Comparison of ENCODE assay signal across 8 mouse cellular contexts in genomic region chr11:59624017-59624630, GRCm38 (mm10). TPM values are rescaled to one million over a fixed set of nuclear protein-coding genes. Genes with fewer than 3 reads are reported as not detected.
A peak's percentile ranks its signal among the peaks of the same experiment; 100 is the strongest.
DNase-seq lines count a peak whose midpoint lies in the region; ATAC-seq and TF ChIP-seq lines count a peak whose summit lies in the region.
"Had no signal": no experiment of that assay in that cellular context is flagged by ENCODE, and none has a peak within 500 bp of the region (broad histone marks: within the 10 kb centered on the region; RNA-seq: fewer than 3 reads in every experiment).

No protein-coding gene starts in this region.

- H3K36me3 ChIP-seq in liver, postnatal 0 days (replicated peaks; ENCODE audit: insufficient read depth, low read length) = no peaks in the 10 kb centered on the region

- TF ChIP-seq CTCF in liver, postnatal 0 days (IDR thresholded peaks at IDR 0.05; ENCODE audit: low read depth) = peak; percentile 82

- no peak overlapping the region for H3K27ac ChIP-seq in liver, postnatal 0 days (ENCODE audit: low read depth)
- H3K27ac ChIP-seq: macrophage had no signal

- H3K4me2 ChIP-seq in liver, postnatal 0 days (ENCODE audit: low read depth, low read length) = no peak overlapping the region

- TF ChIP-seq EP300 in liver, postnatal 0 days (IDR thresholded peaks at IDR 0.05; ENCODE audit: low read depth) = no peak

- DNase-seq in NIH3T3 (ENCODE audit: low read depth) = peak; percentile 90
- DNase-seq in embryo, embryonic 10 days (ENCODE audit: low spot score) = peak; percentile 78
- peak; percentile 24 to 53 for DNase-seq in gastrocnemius, postnatal 4 days (ENCODE audit: low spot score in 2 of 2)
- peak; percentile 77 for DNase-seq in kidney, postnatal 10 days
- DNase-seq in liver, postnatal 0 days = peak; percentile 57
- DNase-seq in right cerebral cortex, postnatal 10 days (ENCODE audit: low spot score in 2 of 2) = peak; percentile 78 to 81

- H3K9ac ChIP-seq in liver, postnatal 0 days (replicated peaks) = no peak overlapping the region

- peak; percentile 79 for ATAC-seq in CD4-positive, CD25-positive, alpha-beta regulatory T cell, adult 4 months
- no peak for ATAC-seq in liver, postnatal 0 days

- no peaks in the 10 kb centered on the region for H3K27me3 ChIP-seq in liver, postnatal 0 days (ENCODE audit: insufficient read depth, low read length)

- H3K4me1 ChIP-seq in liver, postnatal 0 days (ENCODE audit: insufficient read depth) = no peaks in the 10 kb centered on the region

- no peak overlapping the region for H3K4me3 ChIP-seq in liver, postnatal 0 days (ENCODE audit: low read depth, low read length)

- 28% methylated on average over 6 of the region's 6 CpGs for WGBS in liver, postnatal 0 days (ENCODE audit: insufficient replicate concordance)

- H3K9me3 ChIP-seq in liver, postnatal 0 days (ENCODE audit: low read length) = no peaks in the 10 kb centered on the region

RNA-seq across cellular contexts. Expression of gene Olfr223, which starts 31.0 kb away (rescaled TPM):
- polyA plus RNA-seq in CD4-positive, CD25-positive, alpha-beta regulatory T cell, adult 4 months (2017; shearing (Covaris generic)) = not detected
- total RNA-seq in gastrocnemius, postnatal 4 days (2021) = not detected
- not detected in 2 replicates for polyA plus RNA-seq in liver, postnatal 0 days (2015; fragmentation: Nextera tagmentation; extraction: Ambion mirVana)
- polyA plus RNA-seq: macrophage had no signal

RNA-seq across cellular contexts. Expression of gene Mprip, which starts 37.0 kb away (rescaled TPM):
- polyA plus RNA-seq in CD4-positive, CD25-positive, alpha-beta regulatory T cell, adult 4 months (2017; shearing (Covaris generic)) = 10 to 100 TPM; 21.3 to 29.6 TPM
- 100 to 1,000 TPM; 213 to 215 TPM for total RNA-seq in gastrocnemius, postnatal 4 days (2021)
- 14.2 and 14.3 TPM in 2 replicates for polyA plus RNA-seq in liver, postnatal 0 days (2015; fragmentation: Nextera tagmentation; extraction: Ambion mirVana)

RNA-seq across cellular contexts. Expression of gene Olfr222, which starts 48.1 kb away (rescaled TPM):
- polyA plus RNA-seq in CD4-positive, CD25-positive, alpha-beta regulatory T cell, adult 4 months (2017; shearing (Covaris generic)) = not detected
- not detected for total RNA-seq in gastrocnemius, postnatal 4 days (2021)
- polyA plus RNA-seq in liver, postnatal 0 days (2015; fragmentation: Nextera tagmentation; extraction: Ambion mirVana) = not detected in 2 replicates
- polyA plus RNA-seq: macrophage had no signal

Comparison
In these comparisons a context has a peak if more than half of its experiments do, and no peak if none do; other contexts are left out.
1. DNase-seq: peak in every context shown above with its lines; median percentile 90 in NIH3T3; 80 in right cerebral cortex, postnatal 10 days; 78 in embryo, embryonic 10 days; 77 in kidney, postnatal 10 days; 57 in liver, postnatal 0 days; 38 in gastrocnemius, postnatal 4 days.